Mouse (Mus musculus) skeletal muscle tissue, adult 2 months (tissue): Measurements from ENCODE around the gene Nub1.
"Not testable (repeated sequence)": the region's sequence is repeated elsewhere in the genome, so short reads cannot be mapped to it uniquely, and the experiment has no call there.

Source experiments
- DNase-seq: peaks from one replicate; pipeline ENCODE4 v3.0.0-alpha.2; 2012; ENCODE audit warnings: low read depth, low spot score

Nub1 gene

DNA sequence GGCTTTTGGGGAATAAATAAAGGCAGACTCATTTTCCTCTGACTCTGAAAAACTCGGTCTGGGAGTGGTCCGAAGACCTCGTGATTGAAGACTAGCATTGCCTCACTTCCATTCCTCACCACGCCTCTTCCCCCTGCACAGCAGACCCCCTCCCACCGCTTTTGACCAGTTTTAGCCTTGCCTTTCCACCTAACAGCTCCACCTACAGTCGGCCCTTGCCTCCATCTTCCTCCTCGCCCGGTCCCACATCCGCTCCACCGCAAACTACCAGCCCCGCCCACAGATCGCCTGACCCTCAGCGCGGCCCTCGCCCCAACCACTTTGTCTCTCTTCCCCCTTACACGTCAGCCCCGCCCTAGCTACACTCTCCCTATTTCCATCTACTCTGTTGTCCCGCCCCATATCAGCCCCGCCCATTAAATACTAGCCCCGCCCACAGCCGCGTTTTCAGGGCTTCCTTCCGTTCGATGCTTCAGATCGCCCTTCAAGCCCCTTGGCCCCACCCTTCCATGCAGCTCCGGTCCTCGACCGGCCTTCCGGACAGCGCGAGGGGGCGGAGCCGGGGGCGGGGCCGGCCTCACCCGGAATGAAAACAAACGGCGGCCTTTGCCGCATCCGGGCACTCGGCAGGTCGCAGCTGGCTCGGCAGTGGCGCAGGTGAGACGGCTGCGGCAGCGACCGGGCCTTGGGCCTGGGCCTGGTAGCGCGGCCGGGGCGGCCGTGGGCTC lies at the start of gene Nub1:
Gene Nub1 (plus strand): TSS at position 167 of the 728 bp plus-strand sequence.
- DNase-seq, result peak; percentile 99

DNA sequence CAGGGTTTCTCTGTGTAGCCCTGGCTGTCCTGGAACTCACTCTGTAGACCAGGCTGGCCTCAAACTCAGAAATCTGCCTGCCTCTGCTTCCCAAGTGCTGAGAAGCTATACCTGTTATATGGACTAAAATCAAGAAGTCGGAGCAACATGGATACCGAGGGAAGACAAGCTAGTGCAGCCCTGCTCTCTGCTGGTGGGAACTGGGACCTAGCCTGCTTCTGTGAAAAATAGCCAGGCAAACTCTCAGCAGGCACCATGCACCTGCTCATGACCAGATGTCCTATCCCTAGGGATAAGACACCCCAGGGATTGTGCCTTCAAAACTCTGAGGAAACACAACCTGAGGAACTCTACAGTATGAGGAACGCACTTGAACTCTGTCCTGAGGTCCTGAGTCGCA lies 48.3 kb upstream of the Nub1 start:
- no peak for DNase-seq

DNA sequence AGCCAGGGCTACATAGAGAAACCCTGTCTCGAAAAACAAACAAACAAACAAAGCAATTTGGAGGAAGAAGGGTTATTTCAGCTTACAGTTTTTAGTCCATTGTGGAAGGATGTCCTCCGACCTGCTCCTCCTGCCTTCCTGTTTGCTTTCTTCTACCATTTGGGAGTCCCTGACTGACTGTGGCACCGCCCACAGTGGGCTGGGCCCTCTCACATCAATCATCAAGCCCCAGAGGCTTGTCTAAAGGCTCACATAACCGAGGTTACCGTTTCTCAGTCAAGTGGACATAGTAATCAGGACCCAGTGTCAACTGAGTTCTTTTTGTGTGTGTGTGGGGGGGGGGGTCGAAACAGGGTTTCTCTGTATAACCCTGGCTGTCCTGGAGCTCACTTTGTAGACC lies 47.2 kb upstream of the Nub1 start:
- no peak for DNase-seq

DNA sequence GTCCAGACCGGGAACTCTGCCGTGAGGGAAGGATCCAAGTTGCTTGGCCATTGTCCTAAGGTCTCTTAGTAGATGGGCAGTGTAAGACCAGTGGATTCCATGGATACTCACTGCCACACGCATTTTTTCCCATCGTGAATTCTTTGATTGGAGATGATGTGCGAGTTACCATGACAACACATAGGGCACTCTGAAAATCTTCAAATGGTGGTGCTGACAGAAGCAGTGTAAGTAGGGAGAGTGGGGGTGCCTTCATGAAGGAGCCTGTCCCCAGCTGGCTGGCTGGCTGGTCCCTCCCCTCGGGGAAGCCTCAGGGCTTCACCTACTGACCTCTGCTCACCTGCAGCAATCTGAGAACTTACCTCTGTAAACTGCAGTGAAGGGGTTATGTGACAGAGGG lies 46.3 kb upstream of the Nub1 start:
- DNase-seq, result no peak

DNA sequence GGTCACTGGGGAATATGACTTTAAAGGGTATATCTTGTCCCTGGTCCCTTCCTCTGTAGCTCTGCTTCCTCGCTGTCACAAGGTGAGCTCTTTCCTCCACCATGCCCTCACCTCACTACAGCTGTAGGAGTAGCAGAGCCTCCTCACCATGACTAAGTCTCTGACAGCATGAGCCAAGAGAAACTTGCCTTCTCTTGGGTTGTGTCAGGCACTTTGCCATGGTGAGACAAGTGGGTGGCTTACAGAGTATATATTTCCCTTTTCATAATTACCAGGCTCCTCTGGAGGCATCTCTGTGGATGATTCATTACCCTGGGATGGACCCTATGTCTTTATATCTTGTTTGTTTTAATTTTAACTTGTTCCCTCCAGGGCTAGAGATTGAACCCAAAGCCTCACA lies 39.9 kb upstream of the Nub1 start:
- DNase-seq, result no peak

DNA sequence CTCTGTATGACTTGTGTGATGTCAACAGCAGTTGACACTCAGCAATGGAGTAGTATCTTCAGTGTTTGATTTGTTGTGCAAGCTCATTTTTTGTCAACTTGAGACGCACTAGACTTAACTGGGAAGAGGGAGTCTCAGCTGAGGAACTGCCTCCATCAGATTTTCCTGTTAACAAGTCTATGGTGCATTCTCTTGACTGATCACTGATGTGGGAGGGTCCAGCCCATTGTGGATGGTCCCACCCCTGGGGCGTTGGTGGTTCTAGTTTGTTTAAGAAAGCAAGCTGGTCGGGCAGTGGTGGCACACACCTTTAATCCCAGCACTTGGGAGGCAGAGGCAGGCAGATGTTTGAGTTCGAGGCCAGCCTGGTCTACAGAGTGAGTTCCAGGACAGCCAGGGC lies 36.1 kb upstream of the Nub1 start:
- DNase-seq, result no peak

DNA sequence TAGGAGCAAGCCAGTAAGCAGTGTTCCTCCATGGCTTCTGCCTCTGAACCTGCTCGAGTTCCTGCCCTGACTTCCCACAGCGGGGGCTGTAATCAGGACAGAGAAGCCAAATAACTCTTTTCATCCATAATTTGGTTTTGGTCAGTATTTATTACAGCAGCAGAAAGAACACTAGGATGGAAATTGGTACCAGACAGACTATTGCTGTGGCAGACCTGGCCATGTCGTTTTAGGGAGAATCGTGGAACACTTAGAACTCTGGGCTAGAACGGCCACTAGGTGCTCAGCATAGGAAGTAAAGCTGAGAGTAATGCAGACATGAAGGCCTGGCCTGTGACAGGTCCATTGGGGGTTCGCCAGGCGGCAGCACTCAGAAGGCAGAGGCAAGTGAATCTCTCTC lies 35.6 kb upstream of the Nub1 start:
- DNase-seq, result no peak

DNA sequence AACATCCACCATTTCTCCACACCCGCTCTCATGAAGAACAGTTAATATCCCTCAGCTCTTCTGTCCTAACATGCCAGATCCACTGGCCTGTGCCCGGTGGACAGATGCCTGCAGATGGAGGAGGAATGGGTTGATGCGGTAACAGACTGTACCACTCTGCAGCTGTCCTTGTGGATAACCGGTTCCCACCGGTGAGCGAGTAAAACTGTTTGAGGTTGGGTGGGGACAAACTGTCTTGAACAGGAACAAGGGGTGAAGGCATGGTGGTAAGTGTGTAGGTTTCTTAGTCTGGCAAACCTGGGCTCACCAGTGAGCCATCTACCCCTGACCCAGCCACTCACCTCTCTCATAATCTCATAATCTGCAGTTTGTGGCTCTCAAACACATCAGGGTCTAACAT lies 34.0 kb upstream of the Nub1 start:
- DNase-seq, result no peak

DNA sequence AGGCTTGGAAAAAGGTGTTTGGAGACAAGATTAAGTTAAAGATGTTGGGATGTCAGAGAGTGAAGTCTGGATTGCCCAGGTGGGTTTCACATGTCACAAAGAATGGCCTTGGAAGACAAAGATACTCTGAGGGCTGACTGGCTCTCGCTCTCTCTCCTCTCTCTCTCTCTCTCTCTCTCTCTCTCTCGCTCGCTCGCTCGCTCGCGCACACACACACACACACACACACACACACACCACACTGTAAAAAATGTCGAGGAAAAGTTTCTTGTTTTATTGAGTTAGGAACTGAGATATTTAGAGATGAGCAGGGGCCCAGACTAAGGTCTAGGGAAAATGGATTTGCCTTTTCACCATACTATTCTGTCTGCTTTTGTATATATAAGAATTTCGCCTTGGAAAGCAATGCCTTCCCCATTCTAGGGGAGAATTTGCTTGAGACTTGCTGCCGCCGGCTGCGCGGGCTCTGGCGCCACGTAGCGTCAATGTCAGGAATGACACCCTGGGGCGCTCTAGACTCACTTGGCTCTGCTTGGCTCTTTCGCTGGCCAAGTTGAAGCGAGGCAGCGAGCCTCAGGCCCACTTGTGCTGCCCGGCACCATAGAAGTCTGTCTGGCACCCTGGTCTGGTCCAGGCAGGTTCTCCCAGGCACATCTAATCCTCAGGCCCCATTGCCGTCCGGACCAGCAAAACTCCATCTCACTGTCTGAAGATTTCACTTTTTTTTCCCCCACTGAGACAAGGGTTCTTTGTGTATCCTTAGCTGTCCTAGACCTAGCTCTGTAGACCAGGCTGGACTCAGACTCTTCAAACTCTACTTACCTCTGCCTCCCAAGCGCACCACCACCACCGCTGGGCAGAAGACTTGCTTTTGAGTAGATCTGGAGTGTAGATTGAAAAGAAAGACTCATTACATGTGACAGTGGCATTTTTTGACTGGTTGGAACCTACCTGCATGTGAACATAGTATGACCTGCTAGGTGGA lies 33.3 kb upstream of the Nub1 start:
- DNase-seq, result peak; percentile 72

DNA sequence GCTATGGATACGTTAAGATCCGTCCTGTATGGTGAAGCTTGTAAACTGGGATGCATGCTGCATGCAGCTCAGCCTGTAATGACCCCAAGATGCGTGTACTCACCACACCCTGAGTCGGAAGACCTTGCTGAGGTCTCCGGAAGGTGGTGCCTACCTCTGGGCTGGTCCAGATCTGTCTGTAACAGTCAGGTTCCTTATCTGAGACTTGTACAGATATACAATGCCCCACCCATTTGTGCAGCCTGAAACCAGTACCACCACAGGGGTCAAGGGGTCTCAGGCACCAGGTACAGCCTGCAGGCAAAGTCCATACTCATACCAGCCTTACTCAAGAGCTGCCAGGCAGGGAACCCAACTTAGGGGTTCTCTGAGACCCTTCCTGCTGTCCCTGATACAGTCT lies 32.6 kb upstream of the Nub1 start:
- no peak for DNase-seq

DNA sequence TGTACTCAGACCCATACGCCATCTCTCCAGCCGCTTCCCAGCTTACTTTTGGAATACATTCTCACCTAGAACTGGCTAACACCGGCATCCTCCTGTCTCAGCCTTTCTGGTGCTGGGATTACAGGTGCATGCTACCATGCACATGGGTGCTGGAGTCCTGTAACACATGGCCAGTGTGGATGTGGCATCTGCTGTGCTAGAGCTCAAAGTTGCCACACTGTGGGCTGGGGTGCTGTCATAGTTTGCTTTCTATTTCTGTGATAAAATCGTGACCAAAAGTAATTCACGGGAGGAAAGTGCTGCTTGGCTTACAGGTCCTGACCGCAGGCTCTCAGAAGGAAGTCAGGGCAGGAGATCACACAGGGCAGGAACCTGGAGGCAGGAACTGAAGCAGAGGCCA lies 30.8 kb upstream of the Nub1 start:
- no peak for DNase-seq

DNA sequence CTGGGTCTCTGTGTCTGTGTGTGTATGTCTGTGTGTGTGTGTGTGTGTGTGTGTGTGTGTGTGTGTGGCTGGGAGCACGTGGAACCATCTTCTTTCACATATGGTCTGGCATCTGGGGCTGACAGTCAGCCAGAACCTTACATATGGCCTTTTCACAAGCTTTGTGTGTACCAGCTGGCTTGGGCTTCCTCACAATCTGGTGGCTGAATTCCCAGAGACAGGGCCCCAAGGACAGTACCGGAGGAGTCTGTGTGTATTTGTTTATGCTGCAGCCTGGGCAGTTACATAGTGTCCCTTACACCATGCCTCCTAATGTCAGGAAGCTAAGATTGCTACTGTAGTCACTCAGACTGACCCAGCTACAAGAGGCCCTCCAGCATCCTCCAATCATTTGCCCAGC lies 28.2 kb upstream of the Nub1 start:
- no peak for DNase-seq

DNA sequence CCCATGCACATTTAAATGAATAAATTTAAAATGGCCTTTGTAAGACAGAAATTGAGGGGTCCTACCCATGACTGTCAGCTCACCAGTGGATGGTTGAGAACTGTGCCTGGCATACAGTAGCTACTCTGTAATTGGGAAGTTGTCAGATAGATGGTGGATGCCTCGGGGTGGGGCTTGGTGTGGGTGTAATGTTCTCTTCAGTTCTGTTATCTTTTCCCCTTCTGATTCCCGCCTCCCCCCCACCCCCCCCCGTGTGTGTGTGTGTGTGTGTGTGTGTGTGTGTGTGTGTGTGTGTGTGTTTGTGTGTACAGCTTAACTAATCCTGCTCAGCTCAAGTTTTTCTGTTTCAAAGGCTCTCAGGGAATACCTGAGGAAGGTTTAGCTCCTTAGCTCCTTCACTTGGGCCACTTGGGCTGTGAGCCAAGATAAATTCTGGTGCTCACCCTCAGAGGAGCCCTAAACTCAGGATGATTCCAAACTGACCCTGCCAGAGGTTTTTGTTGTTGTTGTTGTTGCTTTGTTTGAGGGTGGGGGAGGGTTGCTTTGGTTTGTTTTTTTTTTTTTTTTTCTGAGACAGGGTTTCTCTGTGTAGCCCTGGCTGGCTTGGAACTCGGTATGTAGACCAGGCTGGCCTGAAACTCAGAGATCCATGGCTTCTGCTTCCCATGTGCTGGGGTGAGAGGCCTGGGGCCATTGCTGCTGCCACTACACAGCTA lies 25.5 kb upstream of the Nub1 start:
- DNase-seq, result no peak

DNA sequence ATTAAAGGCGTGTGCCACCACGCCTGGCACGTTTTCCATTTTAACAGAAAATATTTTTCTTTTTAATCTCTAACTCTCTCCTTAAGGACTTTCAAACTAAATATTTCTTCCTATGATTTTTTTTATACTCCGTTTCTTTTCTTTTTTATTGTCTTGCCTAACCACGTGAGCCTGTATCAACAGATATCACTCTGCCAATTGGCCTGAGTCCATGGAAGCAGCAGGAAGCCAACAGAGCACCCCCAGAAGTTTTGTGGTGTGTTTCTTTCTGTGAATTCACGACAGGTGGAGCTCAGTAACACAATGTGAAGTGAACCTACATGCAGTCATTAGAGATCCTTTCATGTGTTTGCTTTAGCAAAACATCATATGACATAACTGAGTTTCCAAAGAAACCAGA lies 23.9 kb upstream of the Nub1 start:
- DNase-seq, result no peak

DNA sequence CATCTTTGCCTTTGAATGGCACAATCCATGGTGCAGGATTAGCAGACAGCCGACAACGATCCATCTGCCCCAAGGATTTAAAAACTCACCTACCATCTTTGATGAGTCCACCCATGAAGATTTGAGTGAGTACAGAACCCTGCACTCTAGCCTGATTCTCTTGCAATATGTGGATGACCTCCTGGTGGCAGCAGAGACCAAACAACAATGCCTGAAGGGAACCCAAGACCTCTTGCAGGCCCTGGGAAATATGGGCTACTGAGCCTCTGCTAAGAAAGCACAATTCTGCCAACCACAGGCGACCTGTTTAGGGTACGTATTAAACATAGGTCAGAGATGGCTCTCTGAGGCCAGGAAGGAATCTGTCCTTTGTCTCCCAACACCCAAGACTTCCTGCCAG lies 11.1 kb upstream of the Nub1 start:
- DNase-seq, result peak; percentile 60

DNA sequence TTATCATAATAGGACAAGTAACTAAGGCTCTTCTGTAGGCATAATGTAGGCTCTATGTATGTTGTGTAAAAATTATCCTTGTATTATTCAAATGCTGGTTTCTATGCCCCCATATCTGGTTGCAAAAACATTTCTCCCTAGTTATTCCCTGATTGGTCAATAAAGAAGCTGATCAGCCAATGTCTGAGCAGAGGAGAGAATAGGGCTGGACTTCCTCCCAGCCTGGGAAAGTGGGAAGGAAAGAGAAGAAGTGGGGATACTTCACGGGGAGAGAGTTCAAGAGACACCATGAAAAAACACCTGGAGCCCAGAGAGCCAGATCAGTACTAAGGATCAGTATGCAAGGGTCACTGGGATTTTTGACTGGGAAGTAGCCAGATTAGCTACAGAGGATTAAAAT lies 3.9 kb upstream of the Nub1 start:
- no peak for DNase-seq

DNA sequence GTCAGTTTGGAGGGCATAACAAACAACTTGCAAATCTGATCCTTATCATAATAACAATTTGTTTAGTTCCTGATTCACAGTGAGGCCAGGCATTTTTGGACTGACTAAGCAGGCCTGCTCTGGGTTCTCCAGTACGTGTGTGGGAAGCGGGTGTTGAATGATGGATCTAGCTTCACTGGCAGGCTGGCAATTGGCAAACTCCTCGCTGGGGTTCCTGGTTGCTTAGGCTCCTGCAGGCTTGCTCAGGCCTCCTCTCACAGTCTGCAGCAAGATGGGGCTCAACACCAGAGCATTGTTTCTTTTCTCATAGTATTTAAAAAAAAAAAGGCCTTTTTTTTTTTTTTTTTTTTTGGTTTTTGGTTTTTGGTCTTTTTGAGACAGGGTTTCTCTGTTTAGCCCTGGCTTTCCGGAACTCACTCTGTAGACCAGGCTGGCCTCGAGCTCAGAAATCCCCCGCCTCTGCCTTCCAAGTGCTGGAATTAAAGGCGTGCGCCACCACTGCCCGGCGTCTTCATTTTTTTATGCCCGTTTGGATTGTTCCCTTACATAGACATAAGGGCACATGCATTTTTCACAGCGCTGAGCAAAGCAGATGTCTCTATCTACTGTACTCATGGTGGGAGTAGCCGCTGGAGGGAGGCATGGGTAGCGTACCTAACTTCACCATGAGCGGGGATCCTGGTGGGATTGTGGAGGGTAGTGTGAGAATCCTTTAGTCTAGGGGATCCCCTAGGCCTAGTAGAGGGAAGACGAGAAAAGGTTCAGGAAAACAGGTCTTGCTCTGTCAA lies 560 bp upstream of the Nub1 start:
- no peak for DNase-seq

DNA sequence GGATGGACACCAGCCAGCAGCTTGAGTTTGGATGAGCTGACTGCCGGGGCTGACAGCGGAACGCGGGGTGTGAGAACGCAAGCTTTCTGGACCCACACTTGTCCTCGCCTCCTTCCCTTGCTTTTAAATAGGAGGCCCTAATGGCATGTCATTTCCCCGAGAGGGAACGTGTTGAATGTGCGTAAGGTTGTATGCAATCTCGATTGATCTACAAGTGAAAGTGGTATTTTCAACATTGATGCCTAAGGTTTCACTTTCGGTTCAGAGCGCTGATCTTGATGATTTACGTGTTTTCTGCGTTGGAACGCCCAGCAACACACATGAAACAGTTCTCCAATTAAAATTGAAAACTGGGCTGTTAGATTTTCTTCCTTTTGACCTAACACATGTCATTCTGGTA lies 844 bp downstream of the Nub1 start:
- DNase-seq, result peak; percentile 26

DNA sequence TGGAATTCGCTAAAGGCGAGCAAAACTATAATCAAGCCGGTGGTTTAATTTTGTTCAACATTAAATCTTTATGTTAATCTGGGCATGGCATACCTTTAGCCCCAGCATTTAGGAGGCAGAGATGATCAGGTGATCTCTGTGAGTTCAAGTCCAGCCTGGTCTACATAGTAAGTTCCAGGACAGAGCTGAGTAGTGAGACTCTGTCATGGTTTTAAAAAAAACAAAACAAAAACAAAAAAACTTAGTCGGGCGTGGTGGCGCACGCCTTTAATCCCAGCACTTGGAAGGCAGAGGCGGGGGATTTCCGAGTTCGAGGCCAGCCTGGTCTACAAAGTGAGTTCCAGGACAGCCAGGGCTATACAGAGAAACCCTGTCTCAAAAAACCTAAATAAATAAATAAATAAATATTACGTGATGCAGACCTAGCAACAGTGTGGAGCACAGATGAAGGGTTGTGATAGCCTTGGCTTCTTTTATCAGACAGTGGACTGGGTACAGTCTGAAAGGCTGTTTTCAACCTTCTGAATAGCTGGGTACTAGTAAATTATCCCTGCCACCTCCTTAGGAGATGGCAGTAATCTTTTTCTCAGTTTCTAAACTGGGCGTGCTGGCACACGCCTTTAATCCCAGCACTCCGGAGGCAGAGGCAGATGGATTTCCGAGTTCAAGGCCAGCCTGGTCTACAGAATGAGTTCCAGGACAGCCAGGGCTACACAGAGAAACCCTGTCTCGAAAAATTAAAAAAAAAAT lies 1.5 kb downstream of the Nub1 start:
- DNase-seq, result not testable (repeated sequence)

DNA sequence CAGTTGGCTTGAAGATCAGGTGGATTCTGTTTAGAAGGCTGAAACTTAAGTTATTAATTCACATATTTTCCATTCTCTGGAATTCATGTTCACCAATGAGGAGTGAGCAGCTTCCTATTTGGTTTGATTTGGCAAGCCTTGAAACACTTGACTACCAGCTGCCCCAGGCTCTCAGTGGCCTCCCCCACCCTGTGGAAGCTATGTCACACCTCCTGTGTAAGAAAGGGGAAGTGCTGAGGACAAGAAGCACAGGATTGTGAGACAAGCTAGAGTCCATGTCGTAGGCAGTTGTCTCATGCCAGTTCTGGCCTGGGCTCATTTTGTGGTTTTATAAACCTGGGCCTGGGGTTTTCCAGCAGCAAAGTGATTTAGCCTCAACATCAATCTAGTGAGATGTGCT lies 2.4 kb downstream of the Nub1 start:
- DNase-seq, result peak; percentile 20

DNA sequence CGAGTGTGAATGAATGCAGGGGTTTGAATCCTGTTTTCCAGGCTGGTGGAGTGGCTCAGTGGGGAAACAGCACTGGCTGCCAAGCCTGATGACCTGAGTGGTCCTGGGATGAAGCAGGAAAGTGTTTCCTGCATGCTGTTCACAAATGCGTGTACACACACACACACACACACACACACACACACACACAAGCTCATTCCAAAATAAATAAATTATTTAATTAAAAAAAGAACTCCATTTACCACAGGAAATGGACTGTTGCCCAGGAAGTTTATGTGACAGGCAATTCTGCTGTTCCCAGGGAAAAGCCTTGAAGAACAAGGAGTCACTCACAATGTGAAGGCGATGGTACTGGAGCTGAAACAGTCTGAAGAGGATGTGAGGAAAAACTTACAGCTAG lies 11.4 kb downstream of the Nub1 start:
- DNase-seq, result no peak
